Mouse (Mus musculus) heart, postnatal 0 days (tissue): Measurements from ENCODE around the gene H2-K1. TPM values are rescaled to one million over a fixed set of nuclear protein-coding genes. Genes with fewer than 3 reads are reported as not detected.

Experiments
- ATAC-seq: fragments of 200-750 bp; cut with Nextera tagmentation; 2 replicates; pipeline ENCODE4 v1.8.0; 2017; ENCODE audit warnings: low read depth, moderate number of reproducible peaks, moderate library complexity; ENCODE audit not compliant: insufficient read depth
- DNase-seq: peaks from one replicate; pipeline ENCODE4 v3.0.0-alpha.2; 2016; ENCODE audit warnings: low spot score
- H3K27ac ChIP-seq: fragments of 300-500 bp; sonication (generic); 2 replicates; pipeline ENCODE4 v1.5.1; 2014; ENCODE audit warnings: low read depth, mild to moderate bottlenecking
- H3K27me3 ChIP-seq: fragments of 300-500 bp; sonication (generic); 2 replicates; pipeline ENCODE4 v1.6.1; 2014; ENCODE audit warnings: low read length, mixed read lengths; ENCODE audit not compliant: control insufficient read depth, insufficient read depth
- H3K36me3 ChIP-seq: fragments of 300-500 bp; sonication (generic); replicated peaks from 2 replicates; pipeline ENCODE4 v1.6.1; 2014; ENCODE audit warnings: low read length, mixed read lengths; ENCODE audit not compliant: control insufficient read depth, insufficient read depth
- H3K4me1 ChIP-seq: fragments of 300-500 bp; sonication (generic); 2 replicates; pipeline ENCODE4 v1.6.1; 2014; ENCODE audit warnings: antibody characterized with exemption; ENCODE audit not compliant: control insufficient read depth, insufficient read depth
- H3K4me2 ChIP-seq: fragments of 300-500 bp; sonication (generic); 2 replicates; pipeline ENCODE4 v1.6.1; 2014; ENCODE audit warnings: low read depth, mild to moderate bottlenecking, low read length, moderate library complexity
- H3K4me3 ChIP-seq: fragments of 300-500 bp; sonication (generic); 2 replicates; pipeline ENCODE4 v1.5.1; 2014; ENCODE audit warnings: low read depth, low read length
- H3K9ac ChIP-seq: fragments of 300-500 bp; sonication (generic); replicated peaks from 2 replicates; pipeline ENCODE4 v1.6.1; 2014; ENCODE audit warnings: low read depth, low read length, mixed read lengths
- H3K9me3 ChIP-seq: fragments of 300-500 bp; sonication (generic); replicated peaks from 2 replicates; pipeline ENCODE4 v1.6.1; 2016; ENCODE audit warnings: low read length; ENCODE audit not compliant: control insufficient read depth
- CTCF ChIP-seq: IDR thresholded peaks from 2 replicates; pipeline ENCODE4 v1.5.1; 2016; ENCODE audit warnings: antibody characterized with exemption, control low read depth, low read depth
- EP300 ChIP-seq: IDR thresholded peaks from 2 replicates; pipeline ENCODE4 v1.6.1; 2016; ENCODE audit warnings: antibody characterized with exemption, low read depth
- WGBS: fragments of 180-500 bp; shearing (Covaris S2); extraction: QIAGEN DNeasy Blood & Tissue Kit; methylation state at CpG from one replicate; pipeline ENCODE4 v1.1.7; 2014; 5-methylcytosine and 5-hydroxymethylcytosine counted together
- polyA plus RNA-seq: library from polyadenylated mRNA; unstranded; fragments of >200 nt; fragmentation: Nextera tagmentation; extraction: Ambion mirVana; gene quantifications from 2 replicates; pipeline ENCODE4 v1.2.1, GENCODE M21; 2015
- total RNA-seq: library from RNA; depleted of rRNA; stranded (reverse); fragments of >200 nt; gene quantifications from 2 replicates; pipeline ENCODE4 v1.2.3, GENCODE M21; 2014; ENCODE audit warnings: low replicate concordance

Gene H2-K1
- total and polyA plus RNA-seq, 2 experiments from 2014 or later = 48.4 to 84.5 TPM

DNA sequence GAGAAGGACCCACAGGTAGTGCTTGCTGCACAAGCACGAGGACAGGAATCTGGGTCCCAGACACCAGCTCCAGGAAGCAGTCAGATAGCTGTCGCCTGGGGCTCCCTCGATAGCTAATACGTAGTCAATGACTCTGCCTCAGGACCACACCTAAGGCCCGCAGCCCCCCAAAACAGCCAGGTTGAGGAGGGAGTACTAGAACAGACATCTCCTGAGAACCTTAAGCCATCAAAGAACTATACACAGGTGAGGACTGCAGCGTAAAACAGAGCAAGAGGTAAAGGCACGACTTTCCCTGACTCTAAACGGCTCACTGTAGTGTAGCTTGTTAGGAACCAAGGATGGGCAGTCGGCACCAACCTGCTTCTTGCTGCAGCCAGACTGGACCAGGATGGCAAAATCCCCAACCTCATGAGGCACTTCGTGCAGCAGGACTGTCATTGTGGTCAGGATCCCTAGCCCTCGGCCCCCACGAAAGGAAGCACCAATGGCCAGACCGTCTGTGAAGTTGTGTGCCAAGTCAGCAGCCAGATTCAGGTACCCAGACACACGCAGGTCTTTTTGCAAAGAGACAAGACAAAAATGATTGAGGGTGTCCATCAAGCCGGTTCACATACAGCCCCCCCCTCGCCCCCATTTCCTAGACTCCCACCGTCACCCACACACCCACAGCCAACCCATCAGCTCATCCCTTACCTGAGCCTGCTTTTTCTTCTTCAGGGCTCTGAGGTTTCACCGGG, 29.2 kb upstream of the H2-K1 start:
- Histone ChIP-seq H3K4me3 (peak overlapping the region; percentile 63; the same call in 1 of the 2 replicates), H3K36me3 (peaks cover 20% of the 10 kb centered on the region), H3K9me3 (no peaks in the 10 kb centered on the region), H3K4me2 (0 out of 2 replicates have a peak overlapping the region, but pooled peaks have one; percentile 85), H3K9ac (no peak overlapping the region), H3K27me3 (no peaks in the 10 kb centered on the region), H3K27ac (no peak overlapping the region), H3K4me1 (peaks cover 37% of the 10 kb centered on the region)
- TF ChIP-seq EP300 (no peak), CTCF (no peak)
- ATAC-seq (no peak), DNase-seq (no peak)
- 81% methylated on average over 18 of the region's 18 CpGs for WGBS

DNA sequence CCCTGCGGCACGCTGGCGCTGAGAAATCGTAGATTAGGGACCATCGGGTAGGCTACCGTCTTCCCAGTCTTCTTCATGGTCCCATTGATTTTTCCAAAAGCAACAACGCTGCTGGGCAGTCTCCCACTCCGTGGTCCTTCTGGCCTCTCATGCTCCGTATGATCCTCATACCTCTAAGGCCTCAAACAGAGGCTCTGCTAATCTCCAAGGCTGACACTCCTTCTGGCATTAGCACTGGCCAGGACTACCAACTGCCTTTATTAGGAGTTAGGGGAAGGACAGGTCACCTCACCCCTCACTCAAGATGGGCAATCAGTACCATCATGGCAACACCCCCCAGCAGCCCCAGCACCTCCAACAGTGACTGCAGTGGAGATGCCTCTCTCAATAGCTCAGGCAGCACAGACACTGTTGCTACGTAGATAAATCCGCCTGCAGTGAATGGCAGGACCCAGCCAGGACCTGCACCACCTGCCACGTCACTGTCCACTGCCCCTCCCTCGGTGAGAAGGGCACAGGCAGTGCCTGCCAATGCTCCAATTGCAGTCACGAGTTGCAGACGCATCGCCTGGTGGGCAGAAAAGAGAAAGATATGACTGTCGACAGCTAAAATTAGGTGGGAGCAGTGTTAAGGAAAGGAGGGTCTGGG, 28.5 kb upstream of the H2-K1 start:
- Histone ChIP-seq H3K9ac (no peak overlapping the region), H3K36me3 (peaks cover 17% of the 10 kb centered on the region), H3K27me3 (no peaks in the 10 kb centered on the region), H3K4me1 (peaks cover 43% of the 10 kb centered on the region), H3K27ac (no peak overlapping the region), H3K4me2 (no peak overlapping the region), H3K4me3 (no peak overlapping the region), H3K9me3 (no peaks in the 10 kb centered on the region)
- ATAC-seq = no peak
- WGBS = 67% methylated on average over 17 of the region's 17 CpGs
- no peak for DNase-seq
- no peak for TF ChIP-seq CTCF

DNA sequence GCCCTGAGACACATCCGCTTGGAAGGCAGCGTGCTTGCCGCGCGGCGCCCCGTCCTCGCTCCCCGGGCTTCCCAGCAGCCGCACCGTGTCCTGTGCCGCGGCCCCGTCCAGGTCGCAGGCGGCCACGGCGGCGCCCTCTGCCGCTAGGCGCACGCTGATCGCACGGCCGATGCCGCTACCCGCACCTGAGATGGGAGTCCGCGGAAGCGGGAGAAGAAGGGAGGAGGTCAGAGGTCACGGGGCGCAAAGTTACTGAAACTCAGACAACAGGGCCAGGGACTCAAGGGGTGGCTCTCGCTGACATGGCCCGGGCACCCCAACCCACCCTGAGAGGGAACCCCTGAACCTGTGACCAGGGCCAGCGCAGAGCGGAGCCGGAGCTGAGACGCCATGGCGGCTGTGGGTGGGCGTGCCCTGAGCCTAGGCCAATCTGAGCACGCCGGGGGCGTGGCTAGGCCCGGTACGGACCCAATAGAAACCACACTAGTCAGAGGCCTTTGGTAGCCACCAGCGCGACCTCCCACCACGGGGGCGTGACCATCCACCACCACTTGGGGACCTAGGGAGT, 27.6 kb upstream of the H2-K1 start, which contains the start of gene H2-Ke6:
H2-Ke6 (minus strand) TSS at position 405 of the 568 bp plus-strand sequence.
- Histone ChIP-seq H3K9me3 (no peaks in the 10 kb centered on the region), H3K36me3 (peaks cover 19% of the 10 kb centered on the region), H3K4me2 (peak within 1 kb of the TSS; percentile 94), H3K9ac (peak within 1 kb of the TSS; percentile 66), H3K27me3 (no peaks in the 10 kb centered on the region), H3K4me3 (peak within 1 kb of the TSS; percentile 67), H3K4me1 (peaks cover 39% of the 10 kb centered on the region), H3K27ac (peak within 1 kb of the TSS; percentile 69)
- ATAC-seq (peak; percentile 65), DNase-seq (peak; percentile 87)
- WGBS = under 1% methylated on average over 49 of the region's 49 CpGs
- no peak; the same call in 1 of the 2 replicates for TF ChIP-seq CTCF

DNA sequence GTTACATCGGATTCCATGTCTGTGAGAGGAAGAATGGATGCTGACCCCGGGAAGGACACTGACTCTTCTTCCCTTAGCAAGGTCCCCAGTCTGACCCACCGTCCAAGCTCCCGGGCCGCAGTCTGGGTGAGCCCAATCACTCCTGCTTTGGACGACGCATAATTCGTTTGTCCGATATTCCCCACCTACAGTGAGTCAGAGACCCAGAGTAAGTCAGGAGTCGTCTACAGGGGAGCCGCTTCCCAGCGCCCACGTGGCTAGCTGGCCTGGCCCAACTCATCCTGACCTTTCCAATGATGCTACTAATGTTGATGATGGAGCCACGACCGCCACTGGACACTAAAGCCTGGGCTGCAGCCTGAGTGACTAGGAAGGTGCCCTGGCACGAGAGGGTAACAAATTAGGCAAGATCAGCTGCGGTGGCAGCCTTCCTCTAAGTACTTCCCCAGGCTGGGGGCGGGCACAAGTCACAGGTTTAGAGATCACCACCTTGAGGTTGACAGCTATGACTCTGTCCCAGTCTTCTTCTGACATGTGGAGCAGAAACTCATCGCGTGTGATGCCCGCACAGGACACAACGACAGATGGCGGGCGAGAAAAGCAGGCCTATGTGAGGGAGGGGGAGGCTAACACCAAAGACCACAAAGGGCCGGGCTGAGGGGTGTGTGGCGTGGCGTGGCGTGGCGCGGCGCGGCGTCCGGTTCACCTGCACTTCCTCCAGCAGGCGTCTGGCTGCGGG, 26.9 kb upstream of the H2-K1 start:
- WGBS = 14% methylated on average over 36 of the region's 36 CpGs
- H3K36me3 ChIP-seq = peaks cover 24% of the 10 kb centered on the region
- H3K4me3 ChIP-seq = peak overlapping the region; percentile 67
- peak overlapping the region; percentile 66 for H3K9ac ChIP-seq
- no peak for TF ChIP-seq EP300
- no peak for TF ChIP-seq CTCF
- ATAC-seq (no peak), DNase-seq (no peak)
- H3K4me1 ChIP-seq = peaks cover 35% of the 10 kb centered on the region
- H3K27me3 ChIP-seq = no peaks in the 10 kb centered on the region
- H3K4me2 ChIP-seq = peak overlapping the region; percentile 94
- peak overlapping the region; percentile 69 for H3K27ac ChIP-seq
- H3K9me3 ChIP-seq = no peaks in the 10 kb centered on the region

DNA sequence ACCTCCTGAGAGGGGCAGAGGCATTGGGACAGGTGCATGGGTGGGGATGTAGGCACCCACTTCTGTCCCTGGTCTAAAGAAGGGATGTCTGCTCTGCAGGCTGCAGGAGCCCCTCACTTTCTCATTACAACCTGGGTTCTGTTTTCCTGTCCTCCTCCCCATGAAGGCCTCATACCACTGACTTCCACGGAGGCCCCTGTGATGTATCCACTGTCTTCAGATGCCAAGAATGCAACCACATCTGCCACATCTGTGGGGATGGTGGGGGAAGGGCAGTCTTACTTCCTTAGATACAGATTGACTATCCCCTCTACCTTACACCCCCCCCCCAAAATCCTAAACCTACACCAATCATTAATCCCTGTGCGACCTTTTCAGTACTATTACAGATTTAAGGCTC, 26.1 kb upstream of the H2-K1 start:
- Histone ChIP-seq H3K9ac (no peak overlapping the region), H3K4me3 (no peak overlapping the region), H3K27ac (no peak overlapping the region), H3K36me3 (peaks cover 24% of the 10 kb centered on the region), H3K9me3 (no peaks in the 10 kb centered on the region), H3K4me1 (peaks cover 35% of the 10 kb centered on the region), H3K27me3 (no peaks in the 10 kb centered on the region), H3K4me2 (no peak overlapping the region)
- TF ChIP-seq EP300 = no peak
- no peak for TF ChIP-seq CTCF
- DNase-seq (no peak), ATAC-seq (no peak)
- 52% methylated on average over 2 of the region's 2 CpGs for WGBS
